Mouse (Mus musculus) layer of hippocampus, adult 9-10 months (tissue): Measurements from ENCODE around the gene Syt12.

ENCODE experiments used
- DNase-seq: peaks from one replicate; pipeline ENCODE4 v3.0.0; 2022; ENCODE audit warnings: low spot score

Gene Syt12

DNA sequence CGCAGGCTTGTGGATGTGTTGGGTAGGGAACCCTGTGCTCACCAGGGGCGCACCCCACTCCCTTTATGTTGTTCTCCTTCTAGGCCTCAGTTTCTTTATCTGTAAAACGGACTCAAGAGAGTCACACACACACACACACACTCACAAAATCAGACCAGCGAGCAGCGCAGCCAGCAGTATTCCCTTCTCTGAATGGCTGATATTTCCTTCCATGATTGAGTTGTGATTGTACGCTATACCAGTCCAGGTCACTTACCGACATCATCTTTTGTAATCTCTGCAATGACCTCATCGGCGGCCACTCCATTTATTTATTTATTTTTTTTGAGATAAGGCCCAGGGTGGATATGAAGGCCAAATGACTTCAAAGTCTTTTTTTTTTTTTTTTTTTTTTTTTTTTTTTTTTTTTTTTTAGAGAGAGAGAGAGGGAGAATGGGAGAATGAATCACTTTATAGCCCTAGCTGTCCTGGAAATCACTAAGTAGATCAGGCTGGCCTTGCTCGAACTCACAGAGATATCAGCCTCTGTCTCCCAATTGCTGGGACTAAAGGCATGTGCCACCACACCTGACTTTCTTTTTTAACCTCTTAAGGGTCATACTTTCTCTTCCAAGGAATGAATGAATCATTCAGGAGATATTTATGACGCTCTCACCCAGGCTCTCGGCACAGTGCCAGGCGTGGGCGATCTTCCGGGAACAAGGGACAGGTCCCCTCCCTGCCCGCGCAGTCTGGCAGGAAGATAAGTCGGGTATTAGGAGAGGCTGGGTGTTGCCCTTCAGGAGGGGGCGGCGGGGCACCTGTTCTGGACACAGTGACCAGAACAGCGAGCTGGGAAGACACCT is at the start of gene Syt12:
Syt12 (minus strand) TSS at position 103 of the 845 bp plus-strand sequence.
- DNase-seq = no peak

DNA sequence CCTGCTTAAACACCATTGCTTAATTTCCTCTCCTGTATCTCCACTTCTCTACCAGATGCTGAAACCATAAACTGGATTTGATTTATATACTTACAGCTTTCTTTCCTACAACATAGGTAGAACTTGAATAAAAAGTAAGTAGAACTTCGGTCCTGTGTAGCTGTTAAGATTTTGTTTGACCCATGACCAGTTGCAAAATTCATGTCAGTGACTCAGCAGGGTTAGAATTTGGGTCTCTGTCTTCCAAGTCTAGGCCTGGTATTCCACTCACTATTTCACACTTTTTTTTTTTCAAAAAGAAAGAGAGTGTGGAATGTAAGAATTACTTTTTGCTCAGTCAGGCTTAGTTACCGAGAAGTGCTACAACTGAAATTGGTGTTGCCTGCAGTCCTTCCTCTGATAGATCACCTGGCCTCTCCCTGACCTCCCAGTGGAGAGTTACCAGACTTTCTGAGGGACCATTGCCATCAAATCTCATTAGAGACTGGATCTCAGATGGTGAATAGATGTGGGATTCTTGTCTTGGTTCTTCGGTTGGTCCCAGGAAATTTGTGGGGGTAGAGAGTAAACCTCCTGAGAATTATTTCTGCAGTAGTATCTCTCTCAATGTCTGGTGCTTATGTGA is 44.3 kb upstream of the Syt12 start:
- DNase-seq = no peak

DNA sequence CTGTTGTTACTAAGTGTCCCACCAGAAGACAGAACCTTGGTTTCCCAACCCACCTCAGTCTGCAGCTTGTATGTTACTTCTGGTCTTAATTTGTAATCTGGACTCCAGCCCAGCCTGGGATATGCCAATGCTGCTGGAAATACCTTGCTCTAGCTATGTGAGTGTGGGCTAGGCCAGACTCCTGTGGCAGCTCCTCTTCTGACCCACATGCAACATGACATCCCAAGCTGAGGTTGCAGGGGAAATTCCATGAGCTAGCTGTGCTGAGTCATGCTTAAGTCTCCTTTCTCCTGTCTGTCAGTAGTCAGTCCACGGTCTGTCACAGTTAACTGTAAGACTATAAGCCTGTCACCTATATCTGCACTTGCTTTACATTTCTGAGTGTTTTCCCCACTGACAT is 40.2 kb upstream of the Syt12 start:
- DNase-seq = no peak

DNA sequence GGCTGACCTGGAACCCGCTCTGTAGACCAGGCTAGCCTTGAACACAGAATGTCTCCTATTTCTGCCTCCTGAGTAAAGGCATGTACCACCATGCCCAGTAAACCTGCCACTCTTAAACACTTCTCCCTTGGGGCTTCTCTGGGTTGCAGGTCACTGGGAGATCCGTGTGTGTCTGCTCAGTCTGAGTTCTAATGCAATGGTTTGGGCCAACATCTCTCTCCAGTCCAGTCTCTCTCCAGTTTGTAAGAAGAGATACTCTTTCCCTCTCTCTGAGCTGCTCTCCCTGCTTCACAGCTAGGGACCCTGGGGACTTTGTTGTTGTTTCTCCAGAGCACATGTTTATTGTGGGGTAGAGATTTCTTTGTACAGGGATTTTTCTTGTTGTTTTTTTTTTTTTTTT is 39.0 kb upstream of the Syt12 start:
- no peak for DNase-seq

DNA sequence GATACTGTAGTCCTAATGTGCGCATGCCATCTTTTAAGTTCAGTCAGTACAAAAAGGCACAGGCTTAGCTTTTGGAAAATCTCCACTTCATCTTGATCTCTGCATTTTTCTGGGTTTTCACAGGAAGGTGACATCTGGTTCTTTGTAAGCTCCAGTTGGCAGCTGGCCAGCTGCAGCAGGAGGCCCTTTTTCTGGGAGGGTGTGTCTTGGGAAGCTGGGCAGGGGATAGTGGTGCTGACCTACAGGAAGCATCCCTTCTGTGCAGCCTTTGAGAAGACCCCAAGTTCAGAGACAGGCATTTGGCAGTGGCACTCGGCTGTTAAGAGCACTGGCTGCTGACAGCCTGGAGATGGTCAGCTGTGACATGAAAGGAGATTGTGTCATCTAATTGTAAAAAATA is 38.5 kb upstream of the Syt12 start:
- DNase-seq = no peak

DNA sequence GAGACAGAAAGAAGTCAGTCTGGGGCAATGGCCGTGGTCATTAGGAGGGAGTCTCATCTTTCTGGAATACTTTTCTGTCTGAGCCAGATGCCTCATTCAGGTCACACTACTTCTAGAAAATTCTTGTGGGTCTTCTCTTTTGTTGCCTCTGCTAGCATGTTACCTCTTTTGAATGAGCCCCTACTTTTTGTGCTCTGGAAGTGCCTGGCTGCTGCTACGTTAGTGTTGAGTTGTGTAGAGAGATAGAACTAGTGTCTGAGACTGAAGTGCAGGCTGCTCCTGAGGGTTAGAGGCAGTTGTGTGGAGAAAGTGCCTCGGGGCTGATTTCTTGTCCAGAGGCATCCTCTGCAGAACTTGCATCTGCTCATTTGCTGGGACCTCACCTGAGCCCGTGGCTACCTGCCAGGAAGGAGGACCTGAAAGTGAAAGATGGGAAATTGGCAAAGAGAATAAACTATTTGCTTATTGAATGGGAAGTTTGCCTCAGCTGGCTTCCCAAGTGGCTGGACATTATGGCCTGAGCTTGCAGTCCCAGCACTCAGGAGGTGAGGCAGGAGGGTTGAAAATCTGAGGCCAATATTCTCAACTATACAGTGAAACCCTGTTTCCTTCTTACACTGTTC is 36.1 kb upstream of the Syt12 start:
- no peak for DNase-seq

DNA sequence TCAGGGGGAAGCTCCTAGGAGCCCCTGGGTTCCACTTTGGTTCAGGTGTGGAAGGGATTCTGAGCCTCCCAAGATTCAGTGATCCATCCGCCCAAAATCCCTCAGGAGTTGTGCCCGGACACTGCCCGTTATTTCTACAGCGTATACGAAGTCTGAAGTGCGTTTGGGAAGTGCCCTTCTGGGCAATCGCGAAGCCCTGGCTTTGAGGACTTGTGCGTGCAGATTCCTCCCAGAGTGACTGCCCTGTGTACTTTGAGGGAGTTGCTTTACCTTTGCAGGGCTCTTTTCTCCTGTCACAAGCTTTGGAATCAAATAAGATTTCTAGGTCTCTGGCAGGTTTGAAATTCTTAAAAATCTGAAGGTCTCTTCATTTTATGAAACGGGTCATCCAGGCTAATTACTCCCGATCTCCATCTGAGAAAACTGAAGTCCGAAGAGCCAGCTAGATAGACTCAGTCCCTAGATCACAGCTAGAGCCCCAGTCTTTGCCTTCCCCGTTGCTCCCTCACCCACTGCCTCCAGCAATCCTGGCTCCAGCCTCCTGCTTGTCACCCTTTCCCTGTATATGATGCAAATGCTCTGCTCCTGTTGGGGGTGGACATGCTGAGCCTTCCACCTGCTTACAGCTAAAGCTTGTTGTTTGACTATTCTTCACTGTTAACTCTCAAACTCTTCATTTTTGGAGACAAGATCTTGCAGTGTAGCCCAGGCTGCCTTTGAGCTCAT is 34.0 kb upstream of the Syt12 start:
- no peak for DNase-seq

DNA sequence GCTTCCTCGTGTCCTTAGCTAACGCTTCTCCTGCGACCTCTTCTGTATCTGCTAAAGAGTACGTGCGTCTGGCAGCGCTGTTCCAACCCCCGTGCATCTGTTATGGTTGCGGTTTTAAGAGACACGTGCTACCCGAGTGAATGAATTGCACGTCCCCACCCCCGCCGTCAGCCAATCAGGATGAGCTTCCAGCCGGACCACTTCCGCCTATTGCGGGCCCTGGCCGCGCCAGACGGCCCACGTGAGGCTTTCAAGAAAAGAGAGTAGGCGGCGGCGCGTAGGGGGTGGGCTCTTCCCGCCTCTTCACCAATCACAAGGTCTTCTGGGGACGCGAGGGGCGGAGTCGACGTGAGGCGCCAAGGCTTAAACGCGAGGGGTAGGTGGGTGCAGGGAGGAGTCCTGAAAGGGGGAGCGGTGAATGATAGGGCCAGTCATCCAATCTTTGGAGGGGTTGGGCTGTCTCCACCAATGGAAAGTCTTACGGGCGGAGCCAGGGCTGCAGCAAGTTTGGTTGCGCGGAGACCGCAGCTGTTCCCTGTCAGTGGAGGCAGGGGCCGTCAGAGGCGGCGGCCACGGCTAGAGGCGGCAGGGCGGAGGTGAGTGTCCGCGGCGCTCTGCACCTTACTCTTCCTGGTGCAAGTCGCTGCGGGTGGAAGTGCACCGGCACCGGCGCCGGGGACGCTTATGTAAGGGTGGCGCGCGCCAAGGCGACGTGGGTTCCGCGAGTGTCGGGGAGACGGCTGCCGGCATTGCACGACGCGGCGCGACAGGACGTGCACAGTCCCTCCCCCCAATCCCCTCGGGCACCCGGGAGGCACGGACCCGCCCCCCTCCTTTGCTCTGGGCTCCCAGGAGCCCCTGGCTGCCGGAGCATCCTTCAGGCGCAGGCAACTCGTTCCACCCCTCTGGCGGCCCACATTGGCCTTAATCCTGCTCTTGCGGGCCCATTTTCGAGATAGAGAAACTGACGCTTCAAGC is 33.0 kb upstream of the Syt12 start, which contains the start of gene Pcx:
Pcx (plus strand) TSS at position 487 of the 978 bp plus-strand sequence.
- peak; percentile 98 for DNase-seq

DNA sequence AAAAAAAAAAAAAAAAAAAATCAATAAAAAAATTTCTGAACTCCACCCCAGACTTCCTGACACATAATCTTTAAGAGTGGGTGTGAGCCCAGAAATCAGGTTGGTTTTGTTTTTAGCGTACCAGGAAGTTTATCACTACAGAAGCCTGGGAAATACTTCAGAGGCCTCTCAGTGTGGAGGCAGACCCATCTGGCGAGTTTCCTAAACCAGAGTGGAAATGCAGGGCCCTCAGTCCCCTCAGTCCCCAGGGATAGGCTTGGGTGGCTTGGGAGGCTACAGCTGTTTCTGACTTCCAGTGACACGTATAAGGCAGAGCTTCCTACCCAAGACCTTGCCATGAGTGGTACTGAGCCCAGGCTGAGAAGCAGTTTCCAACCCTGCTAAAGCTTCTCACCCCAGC is 30.5 kb upstream of the Syt12 start:
- no peak for DNase-seq

DNA sequence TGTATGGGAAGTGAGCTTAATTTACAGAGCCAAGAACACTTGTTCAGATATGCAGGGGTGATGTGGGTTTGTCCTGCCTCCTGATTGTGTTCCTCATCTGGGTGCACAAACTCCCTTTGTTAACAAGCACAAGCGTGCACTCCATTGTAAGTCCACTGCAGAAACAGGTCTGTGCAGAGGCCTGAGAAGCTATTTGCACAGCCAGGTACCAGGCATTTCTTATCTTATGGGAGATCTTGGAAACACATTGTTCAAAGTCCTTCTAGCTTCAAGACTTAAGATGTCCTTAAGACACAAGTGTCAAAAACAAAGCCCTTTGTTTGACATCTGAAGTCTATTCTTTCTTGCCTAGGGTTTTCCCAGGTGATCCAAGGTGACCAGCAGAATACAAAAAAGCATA is 27.6 kb upstream of the Syt12 start:
- no peak for DNase-seq

DNA sequence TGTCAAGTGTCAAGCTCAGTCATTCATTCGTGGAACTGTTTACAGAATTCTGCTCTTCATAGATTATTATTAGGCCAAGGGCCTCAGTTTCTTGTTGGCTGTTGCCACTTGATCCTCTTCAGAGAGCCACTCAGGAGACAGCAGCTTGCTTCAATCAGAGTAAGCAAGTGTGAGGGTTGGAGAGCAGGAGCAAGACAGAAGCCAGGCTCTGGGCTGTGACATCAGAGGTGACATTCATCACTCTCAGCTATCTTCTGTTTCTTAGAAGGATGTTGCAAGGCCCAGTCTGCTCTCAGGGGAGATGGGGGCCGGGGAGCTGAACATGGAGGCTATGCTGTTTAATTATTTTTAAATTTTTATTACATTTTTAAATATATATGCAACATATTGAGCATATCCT is 25.5 kb upstream of the Syt12 start:
- no peak for DNase-seq

DNA sequence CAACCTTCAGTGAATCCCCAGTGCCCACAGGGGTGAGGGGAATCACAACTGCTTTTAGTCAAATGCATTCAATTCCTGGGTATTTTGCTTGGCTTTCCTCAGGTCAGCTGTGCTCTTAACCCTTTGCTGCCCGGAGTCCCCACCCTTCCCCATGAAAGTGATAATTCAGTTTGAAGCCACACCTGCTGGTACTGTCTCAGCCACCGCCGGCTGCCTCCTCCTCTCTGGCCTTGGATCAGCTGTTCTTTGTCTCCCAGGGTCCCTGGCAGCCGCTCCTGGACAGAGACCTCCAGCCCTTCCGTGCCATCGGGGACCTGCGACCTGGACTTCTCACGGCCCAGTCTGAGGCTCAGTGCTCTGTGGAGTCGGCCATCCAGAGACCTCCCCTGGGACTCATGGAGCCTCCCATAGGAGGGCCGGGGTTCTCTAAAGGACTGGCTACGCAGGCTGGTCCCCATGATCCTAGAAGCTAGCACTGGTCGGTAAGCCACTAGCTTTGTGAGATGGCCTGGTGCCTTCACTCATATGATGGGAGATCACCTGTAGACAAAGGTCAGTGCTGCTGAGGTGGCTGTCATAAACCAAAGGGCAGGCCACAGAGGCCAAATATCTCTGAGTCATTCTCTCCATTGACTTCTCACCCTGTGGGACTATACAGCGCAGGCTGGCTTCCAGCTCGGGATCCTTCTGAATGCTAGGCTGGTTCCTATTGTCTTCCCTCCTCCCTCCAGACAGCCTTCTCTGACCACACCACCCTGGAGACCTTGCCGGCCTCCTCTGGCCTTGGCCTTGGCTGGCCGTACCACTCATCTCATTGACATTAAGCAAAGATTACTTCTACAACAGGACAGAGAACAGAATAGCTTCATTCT is 21.1 kb upstream of the Syt12 start, which contains the start of gene 2010003K11Rik:
2010003K11Rik (minus strand) TSS at position 522 of the 872 bp plus-strand sequence.
- no peak for DNase-seq

DNA sequence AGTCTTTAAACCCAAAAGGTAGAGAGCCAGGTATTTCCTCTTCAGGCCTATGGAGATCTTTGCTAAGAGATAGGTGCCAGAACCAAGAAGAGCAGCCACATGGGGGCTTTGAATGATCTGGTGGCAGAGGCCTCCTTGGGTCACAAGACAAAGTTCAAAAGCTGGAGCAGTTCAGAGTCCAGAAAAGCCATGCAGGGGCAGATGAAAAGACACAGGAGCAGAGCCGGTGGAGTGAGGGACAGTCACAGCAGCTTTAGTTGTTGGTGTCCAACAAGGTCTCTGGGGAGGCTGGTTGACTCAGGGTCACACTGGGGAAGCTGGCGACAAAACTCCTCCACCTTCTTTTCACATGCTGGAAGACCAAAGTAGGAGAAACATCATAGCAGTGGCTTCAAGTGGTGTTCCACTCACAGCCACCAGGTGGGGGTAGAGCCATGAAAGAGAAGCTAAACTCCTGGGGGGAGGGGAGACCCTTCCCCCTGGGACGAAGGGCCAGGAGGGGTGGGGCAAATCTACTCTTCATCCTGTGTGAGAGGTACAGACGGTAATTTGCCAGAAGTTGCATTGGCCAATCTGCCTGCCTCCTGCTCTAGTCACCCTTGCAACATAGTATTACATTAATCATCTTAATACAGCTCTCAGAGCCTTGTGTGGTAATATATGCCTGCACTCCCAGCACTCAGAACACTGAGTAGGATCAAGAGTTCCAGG is 20.2 kb upstream of the Syt12 start:
- DNase-seq = peak; percentile 67

DNA sequence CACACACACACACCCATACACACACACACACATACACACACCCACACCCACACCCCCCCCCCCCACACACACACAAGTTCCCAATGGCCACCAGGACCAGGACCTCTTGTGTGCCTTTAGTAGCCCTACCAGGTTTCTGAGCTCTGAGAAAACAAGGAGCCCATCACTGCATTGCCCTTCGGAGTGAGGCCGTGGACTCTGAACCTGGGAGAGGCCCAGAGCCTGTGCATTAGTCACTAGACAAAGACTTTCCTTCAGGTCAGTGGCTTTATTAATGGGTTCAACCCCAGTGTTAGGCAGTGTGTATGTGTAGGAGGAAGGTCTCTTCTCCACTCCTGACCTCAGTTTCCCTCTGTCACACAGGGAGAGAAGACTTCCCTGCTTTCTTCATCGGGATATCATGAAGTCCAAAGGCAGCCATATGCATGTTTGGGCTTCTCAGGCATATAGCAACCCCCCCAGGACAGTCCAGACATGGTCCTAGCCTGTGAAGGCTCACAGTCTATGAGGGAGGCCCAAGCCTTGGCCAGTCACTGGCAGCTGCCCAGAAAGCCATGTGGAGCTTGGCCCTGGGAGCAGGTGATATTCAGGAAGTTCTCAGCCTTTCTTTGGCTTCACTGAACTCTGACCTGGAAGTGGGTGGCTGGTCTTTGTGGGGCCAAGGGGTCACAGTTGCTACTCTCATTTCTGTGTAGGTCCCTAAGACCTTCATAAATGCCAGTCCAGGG is 19.5 kb upstream of the Syt12 start:
- no peak for DNase-seq

DNA sequence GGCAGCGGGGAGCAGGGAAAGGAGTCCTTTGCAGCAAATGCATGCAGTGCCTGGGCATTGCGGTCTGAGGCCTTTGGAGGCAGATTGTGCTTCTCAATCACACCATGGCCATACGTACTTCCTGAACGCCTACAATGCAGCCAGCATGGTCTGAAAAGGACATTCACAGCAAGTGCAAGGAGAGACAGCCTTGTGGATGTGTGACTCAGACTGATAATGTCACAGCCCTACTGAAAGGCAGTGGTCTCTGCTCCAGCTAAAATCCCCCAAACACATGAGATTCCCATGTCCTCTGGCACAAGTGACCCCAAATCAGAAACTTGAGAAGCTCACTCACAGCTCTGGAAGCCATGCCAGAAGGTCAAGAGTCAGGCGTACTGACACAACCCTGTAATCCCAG is 18.6 kb upstream of the Syt12 start:
- DNase-seq = no peak

DNA sequence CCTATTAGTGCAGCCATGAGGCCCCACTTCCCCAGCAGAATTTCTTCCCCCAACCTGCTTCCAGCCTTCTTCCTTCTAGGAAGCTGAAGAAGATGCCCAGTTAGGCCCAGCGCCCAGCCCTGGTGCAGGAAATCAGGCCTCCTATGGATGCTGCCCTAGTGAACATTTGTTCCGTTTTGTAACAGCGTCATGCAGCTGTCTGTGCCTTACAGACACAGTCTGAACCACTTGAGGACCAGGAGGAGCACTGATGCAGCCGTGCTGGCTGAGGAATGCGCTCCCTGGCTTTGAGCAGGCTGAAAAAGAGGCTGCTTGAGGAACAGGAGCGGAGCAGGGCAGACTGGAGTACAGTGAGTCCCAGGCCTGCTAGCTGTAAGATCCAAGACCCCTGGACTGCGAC is 17.5 kb upstream of the Syt12 start:
- no peak for DNase-seq

DNA sequence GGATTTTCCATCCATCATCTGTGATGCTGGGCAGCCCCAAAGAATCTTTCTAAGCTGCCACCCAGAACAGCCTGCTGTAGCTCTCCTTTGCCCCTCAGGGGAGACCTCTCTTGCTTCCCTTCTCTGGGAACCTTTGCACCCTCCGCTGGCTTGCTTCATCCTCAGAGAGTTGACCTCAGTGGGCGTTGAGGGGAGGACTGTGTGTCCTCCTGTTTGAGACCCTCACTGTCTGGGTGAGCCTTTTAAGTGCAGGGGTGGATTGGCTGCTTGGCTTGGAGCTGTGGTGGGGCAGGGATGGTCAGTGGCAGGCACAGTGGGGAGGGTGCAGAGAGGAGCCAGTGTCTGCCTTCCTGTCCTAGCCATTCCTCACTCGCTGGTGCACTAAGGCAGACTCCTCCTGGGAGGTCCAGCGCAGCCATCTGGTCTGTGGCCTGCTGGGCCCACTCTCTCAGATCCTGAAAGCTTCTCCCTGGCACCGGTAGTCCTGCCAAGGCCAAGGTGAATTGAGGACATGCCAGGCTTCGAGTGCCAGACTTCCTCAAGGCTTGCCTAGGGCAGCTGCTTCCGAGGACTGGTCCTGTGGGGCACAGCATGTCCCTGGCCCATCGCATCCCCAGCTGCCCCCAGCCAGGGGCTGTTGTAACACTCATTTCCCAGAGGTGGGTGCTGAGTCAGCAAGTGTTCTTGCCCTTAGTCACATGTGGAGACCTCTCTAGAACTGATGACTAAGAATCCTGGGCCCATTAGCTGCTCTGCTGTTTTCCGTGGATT is 15.5 kb upstream of the Syt12 start:
- no peak for DNase-seq

DNA sequence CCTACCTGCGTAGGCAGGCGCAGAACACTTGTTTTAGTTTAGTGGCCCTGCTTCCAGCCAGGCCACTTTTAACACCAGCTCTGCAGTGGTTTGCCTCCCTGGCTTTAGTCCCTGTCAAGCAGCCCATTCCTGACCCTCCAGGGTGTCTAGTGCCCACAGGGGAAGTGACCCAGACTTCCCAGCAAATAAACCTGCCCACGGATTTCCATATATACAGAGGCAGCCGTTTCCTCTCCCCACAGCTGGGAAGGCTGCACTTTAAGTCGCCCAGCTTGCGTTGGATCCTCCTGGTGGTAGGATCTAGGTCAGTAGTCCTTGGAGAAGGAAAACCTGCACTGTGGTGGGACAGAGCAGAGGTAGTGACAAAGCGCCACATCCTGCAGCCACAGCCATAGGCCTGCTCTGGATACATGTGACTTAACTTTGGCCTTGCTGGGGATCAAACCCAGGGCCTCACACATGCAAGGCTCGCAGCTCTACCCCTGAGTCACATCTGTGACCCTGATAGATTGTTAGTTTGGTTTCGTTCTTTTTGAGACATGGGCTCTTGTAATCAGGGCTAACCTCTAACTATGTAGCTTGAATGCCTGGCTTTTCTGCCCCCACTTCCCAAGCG is 13.9 kb upstream of the Syt12 start:
- DNase-seq = no peak
